Mouse (Mus musculus): ENCODE results near the gene Tenm4. TPM values are rescaled to one million over a fixed set of nuclear protein-coding genes. Genes with fewer than 3 reads are reported as not detected.
"Not testable (repeated sequence)": the region's sequence is repeated elsewhere in the genome, so short reads cannot be mapped to it uniquely, and the experiment has no call there.

Gene Tenm4
- polyA plus RNA-seq, 1 experiment from 2014 or later: 48.9 TPM

DNA sequence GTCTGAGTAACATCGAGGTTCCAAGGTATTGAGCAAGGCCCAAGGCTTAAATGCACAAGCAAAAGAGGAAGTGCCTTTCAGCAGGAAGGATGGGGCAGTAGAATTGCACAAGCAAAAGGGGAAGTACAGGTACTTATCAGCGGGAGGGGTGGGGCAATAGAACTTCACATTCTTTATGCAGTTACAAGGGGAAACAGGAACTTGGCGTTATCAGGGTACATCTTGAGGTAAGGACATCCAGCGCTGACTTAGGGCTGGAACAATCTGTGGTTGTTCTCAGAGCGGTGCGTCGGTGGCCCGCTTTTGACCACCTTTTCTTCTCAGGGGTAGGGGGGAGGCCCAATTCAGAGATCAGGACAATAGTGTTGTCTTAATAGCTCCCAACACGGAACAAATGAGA, 459.5 kb downstream of the Tenm4 start:
- H3K27ac ChIP-seq (ENCODE audit: low read depth, low read length); H3K4me2 ChIP-seq (ENCODE audit: low read length); H3K9me3 ChIP-seq (replicated peaks; ENCODE audit: control insufficient read depth, low read length); H3K36me3 ChIP-seq (ENCODE audit: control insufficient read depth, insufficient read depth, low read length); DNase-seq (ENCODE audit: low spot score); H3K27me3 ChIP-seq (replicated peaks; ENCODE audit: control insufficient read depth, insufficient read depth, low read length); H3K4me1 ChIP-seq (ENCODE audit: control insufficient read depth, insufficient read depth, low read length); H3K4me3 ChIP-seq (ENCODE audit: low read depth, low read length); ATAC-seq; H3K9ac ChIP-seq (ENCODE audit: low read length): not testable (repeated sequence)
- WGBS: 95% methylated on average over 9 of the region's 9 CpGs

DNA sequence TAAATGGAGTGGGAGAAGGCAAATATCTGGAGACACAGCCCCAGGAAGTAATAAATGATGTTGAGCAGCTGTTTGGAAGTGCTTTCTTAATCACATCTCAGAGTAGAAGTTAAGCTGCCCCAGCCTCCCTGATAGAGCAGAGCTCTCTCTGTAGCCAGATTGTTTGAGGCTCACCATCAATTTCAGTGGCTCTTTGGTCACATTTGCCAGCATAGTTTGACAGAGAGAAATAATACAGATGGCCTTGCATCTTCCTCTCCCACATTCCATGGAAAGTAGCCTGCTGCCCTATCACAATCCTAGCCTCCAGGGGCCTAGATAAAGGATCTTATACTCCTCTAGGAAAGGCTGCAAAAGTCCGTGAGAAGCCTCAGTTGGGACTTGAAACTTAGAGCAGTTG, 462.0 kb downstream of the Tenm4 start:
- H3K9me3 ChIP-seq (replicated peaks; ENCODE audit: control insufficient read depth, low read length): no peaks in the 10 kb centered on the region
- DNase-seq (ENCODE audit: low spot score) (no peak), ATAC-seq (no peak)
- H3K27ac ChIP-seq (ENCODE audit: low read depth, low read length): no peak overlapping the region
- 83% methylated on average over 1 of the region's 1 CpGs for WGBS
- no peaks in the 10 kb centered on the region for H3K36me3 ChIP-seq (ENCODE audit: control insufficient read depth, insufficient read depth, low read length)
- H3K4me3 ChIP-seq (ENCODE audit: low read depth, low read length): no peak overlapping the region
- H3K27me3 ChIP-seq (replicated peaks; ENCODE audit: control insufficient read depth, insufficient read depth, low read length): no peaks in the 10 kb centered on the region
- no peak overlapping the region for H3K4me2 ChIP-seq (ENCODE audit: low read length)
- no peak overlapping the region for H3K9ac ChIP-seq (ENCODE audit: low read length)
- 0 out of 2 replicates have a peak, but pooled peaks cover 1% of the 10 kb centered on the region for H3K4me1 ChIP-seq (ENCODE audit: control insufficient read depth, insufficient read depth, low read length)

DNA sequence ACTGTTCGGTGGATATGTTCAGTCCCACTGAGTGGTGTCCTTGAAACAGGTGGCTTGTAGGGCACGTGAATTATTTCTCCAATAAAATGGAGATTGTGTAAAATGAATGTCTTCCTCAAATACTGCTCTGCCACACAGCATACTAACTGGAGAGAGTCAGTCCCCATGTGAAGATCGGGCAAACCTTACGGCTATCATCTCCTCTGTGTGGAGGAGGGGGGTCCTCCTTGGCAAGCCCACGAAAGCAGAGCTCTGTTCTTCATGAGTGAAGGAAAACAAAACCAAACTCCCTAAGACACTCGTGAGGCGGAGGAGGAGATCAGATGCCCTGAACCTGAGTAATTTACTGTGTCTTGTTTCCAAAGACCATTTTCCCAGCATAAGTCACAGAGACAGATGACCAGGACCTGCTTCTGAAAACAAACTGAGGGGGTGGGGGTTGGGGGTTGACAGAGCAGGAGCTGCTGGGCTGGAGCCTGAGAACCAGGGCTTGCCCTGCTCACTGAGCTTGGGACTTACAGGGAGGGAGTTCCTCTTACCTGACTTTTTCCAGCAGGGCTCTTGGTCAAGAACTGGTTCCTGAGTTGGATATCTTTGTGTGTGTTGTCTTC, 464.9 kb downstream of the Tenm4 start:
- no peak overlapping the region for H3K27ac ChIP-seq (ENCODE audit: low read depth, low read length)
- DNase-seq (ENCODE audit: low spot score): no peak

DNA sequence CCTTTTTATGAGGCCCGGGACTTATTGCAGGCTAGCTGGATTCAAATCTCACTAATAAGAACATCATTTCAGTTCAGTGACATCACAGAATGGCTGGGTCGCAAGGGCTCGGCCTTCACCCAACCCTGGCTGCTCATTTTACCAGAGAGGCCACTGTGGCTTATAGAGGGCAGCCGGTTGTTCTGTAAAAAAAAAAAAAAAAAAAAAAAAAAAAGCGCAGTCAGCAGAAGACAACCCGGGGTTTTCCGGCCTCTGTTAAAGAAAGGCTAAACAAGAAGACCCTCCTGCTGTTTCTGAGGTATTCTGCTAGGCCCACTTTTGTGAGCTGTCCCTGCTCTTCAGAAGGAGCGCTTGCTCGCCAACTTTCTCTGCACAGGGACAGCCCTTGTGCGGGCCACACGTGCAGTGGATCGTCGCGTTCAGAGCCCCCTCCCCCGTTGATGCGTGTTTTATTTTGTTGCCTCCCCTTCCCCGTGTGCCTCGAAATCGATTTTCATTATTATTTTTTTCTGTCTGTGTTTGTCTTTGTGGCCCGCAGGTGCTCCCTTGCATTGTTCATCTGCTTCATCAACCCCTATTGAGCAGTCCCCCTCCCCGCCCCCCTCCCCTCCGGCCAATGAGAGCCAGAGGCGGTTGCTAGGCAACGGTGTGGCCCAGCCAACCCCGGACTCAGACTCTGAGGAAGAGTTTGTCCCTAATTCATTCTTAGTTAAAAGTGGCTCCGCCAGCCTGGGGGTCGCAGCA, 472.6 kb downstream of the Tenm4 start:
- H3K27me3 ChIP-seq (replicated peaks; ENCODE audit: control insufficient read depth, insufficient read depth, low read length): 0 out of 2 replicates have a peak, but pooled peaks cover 3% of the 10 kb centered on the region
- DNase-seq (ENCODE audit: low spot score): peak; percentile 92
- no peaks in the 10 kb centered on the region for H3K9me3 ChIP-seq (replicated peaks; ENCODE audit: control insufficient read depth, low read length)
- no peaks in the 10 kb centered on the region for H3K36me3 ChIP-seq (ENCODE audit: control insufficient read depth, insufficient read depth, low read length)
- no peak overlapping the region for H3K27ac ChIP-seq (ENCODE audit: low read depth, low read length)
- peaks cover 20% of the 10 kb centered on the region for H3K4me1 ChIP-seq (ENCODE audit: control insufficient read depth, insufficient read depth, low read length)
- peak overlapping the region; percentile 29; the same call in 1 of the 2 replicates for H3K9ac ChIP-seq (ENCODE audit: low read length)
- peak overlapping the region; percentile 59 for H3K4me2 ChIP-seq (ENCODE audit: low read length)
- peak; percentile 93 for ATAC-seq
- H3K4me3 ChIP-seq (ENCODE audit: low read depth, low read length): peak overlapping the region; percentile 30
- WGBS: under 1% methylated on average over 27 of the region's 27 CpGs

More for the DNA sequence above, 464.9 kb downstream of the Tenm4 start:
- no peak for ATAC-seq
- no peak overlapping the region for H3K4me2 ChIP-seq (ENCODE audit: low read length)
- no peak overlapping the region for H3K9ac ChIP-seq (ENCODE audit: low read length)
- H3K36me3 ChIP-seq (ENCODE audit: control insufficient read depth, insufficient read depth, low read length): no peaks in the 10 kb centered on the region
- no peak overlapping the region for H3K4me3 ChIP-seq (ENCODE audit: low read depth, low read length)
- H3K9me3 ChIP-seq (replicated peaks; ENCODE audit: control insufficient read depth, low read length): no peaks in the 10 kb centered on the region
- H3K4me1 ChIP-seq (ENCODE audit: control insufficient read depth, insufficient read depth, low read length): 0 out of 2 replicates have a peak, but pooled peaks cover 2% of the 10 kb centered on the region
- 61% methylated on average over 7 of the region's 7 CpGs for WGBS
- no peaks in the 10 kb centered on the region for H3K27me3 ChIP-seq (replicated peaks; ENCODE audit: control insufficient read depth, insufficient read depth, low read length)

DNA sequence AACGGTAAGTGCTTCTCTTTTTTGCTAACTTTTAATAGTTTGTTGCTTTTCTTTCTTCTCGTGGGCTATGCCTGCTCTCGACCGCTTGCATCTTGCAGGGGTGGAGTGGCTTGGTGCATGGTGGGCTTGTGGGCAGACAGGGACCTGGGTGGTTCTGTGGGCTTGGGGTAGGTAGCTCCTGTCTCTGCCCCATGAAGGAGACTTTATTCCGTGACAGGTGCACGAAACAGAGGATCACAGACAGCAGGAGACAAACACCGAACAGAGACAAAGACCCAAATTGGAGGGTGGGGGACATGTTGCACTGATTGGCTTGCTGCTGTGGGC, 473.1 kb downstream of the Tenm4 start:
- Histone ChIP-seq H3K9ac (ENCODE audit: low read length) (0 out of 2 replicates have a peak overlapping the region, but pooled peaks have one; percentile 3), H3K4me3 (ENCODE audit: low read depth, low read length) (peak overlapping the region; percentile 30), H3K4me1 (ENCODE audit: control insufficient read depth, insufficient read depth, low read length) (peaks cover 20% of the 10 kb centered on the region), H3K4me2 (ENCODE audit: low read length) (peak overlapping the region; percentile 59), H3K36me3 (ENCODE audit: control insufficient read depth, insufficient read depth, low read length) (no peaks in the 10 kb centered on the region), H3K9me3 (replicated peaks; ENCODE audit: control insufficient read depth, low read length) (no peaks in the 10 kb centered on the region), H3K27me3 (replicated peaks; ENCODE audit: control insufficient read depth, insufficient read depth, low read length) (0 out of 2 replicates have a peak, but pooled peaks cover 3% of the 10 kb centered on the region), H3K27ac (ENCODE audit: low read depth, low read length) (no peak overlapping the region)
- 0% methylated on average over 7 of the region's 7 CpGs for WGBS
- DNase-seq (ENCODE audit: low spot score) (no peak), ATAC-seq (peak; percentile 60)

DNA sequence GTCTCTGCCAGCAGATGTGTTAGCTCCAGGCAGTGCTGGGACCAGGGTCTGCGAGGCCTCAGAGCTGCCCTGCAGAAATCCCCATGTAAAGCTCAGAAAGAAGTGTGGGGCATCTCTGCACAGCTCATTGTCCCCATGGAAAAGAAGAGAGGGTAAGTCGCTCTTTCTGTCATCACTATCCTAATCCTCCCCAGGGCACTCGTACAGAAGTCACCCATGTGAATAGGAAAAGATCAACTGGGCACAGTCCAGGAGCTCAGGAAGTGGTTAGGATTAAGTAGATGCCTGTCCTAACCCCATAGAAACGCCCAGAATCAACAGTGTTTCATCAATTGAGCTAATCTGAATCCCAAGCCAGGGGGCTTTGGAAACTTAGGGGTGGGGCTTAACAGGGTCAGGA, 476.6 kb downstream of the Tenm4 start:
- WGBS: 18% methylated on average over 4 of the region's 4 CpGs
- Histone ChIP-seq H3K36me3 (ENCODE audit: control insufficient read depth, insufficient read depth, low read length) (no peaks in the 10 kb centered on the region), H3K9me3 (replicated peaks; ENCODE audit: control insufficient read depth, low read length) (no peaks in the 10 kb centered on the region), H3K4me1 (ENCODE audit: control insufficient read depth, insufficient read depth, low read length) (peaks cover 45% of the 10 kb centered on the region), H3K4me2 (ENCODE audit: low read length) (no peak overlapping the region), H3K27ac (ENCODE audit: low read depth, low read length) (no peak overlapping the region), H3K4me3 (ENCODE audit: low read depth, low read length) (no peak overlapping the region), H3K9ac (ENCODE audit: low read length) (peak overlapping the region; percentile 25; the same call in 1 of the 2 replicates), H3K27me3 (replicated peaks; ENCODE audit: control insufficient read depth, insufficient read depth, low read length) (0 out of 2 replicates have a peak, but pooled peaks cover 3% of the 10 kb centered on the region)
- ATAC-seq (no peak), DNase-seq (ENCODE audit: low spot score) (no peak)

DNA sequence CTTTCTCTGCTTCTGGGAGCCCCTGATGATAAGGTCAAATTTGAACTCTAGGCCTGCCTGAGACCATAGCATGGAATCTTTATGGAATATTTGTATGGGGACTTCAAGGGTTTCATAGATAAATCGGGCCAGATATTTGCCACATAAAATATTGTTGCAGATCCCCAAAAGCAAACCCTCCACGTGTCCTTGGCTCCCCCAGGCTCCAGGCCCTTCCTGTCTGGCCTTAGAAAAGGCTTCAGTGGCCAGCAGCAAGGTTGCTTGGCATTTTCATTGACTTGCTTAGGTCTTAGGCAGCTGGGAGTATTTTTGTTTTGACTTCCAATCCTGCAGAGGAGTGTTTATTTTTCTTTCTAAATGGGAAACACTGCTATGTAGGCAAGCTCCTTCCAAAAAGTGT, 477.6 kb downstream of the Tenm4 start:
- DNase-seq (ENCODE audit: low spot score) (no peak), ATAC-seq (no peak)
- H3K4me1 ChIP-seq (ENCODE audit: control insufficient read depth, insufficient read depth, low read length): peaks cover 39% of the 10 kb centered on the region
- no peak overlapping the region for H3K4me3 ChIP-seq (ENCODE audit: low read depth, low read length)
- no peaks in the 10 kb centered on the region for H3K9me3 ChIP-seq (replicated peaks; ENCODE audit: control insufficient read depth, low read length)
- no peaks in the 10 kb centered on the region for H3K36me3 ChIP-seq (ENCODE audit: control insufficient read depth, insufficient read depth, low read length)
- H3K27ac ChIP-seq (ENCODE audit: low read depth, low read length): no peak overlapping the region
- H3K4me2 ChIP-seq (ENCODE audit: low read length): no peak overlapping the region
- 0 out of 2 replicates have a peak, but pooled peaks cover 3% of the 10 kb centered on the region for H3K27me3 ChIP-seq (replicated peaks; ENCODE audit: control insufficient read depth, insufficient read depth, low read length)
- no peak overlapping the region for H3K9ac ChIP-seq (ENCODE audit: low read length)
- WGBS: 75% methylated on average over 2 of the region's 2 CpGs

DNA sequence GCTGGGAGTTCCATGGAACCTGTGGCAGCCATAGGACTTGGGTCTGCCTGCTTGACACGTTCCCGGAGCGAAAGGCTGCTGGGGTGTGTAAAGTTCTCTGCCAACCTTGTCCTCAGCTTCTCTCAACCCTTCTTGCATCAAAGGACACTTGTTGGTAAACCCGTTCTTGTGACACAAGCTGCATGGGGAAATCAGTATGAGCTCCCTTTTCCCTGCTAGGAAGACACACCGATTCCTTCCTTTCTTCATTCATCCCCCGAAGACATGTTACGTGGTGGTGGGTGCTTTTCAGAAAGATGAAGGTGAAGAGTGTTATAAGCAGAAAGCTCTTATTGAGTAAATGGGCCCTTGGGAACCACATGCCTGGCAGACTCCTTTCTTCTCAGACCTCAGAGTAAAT, 478.1 kb downstream of the Tenm4 start:
- no peak overlapping the region for H3K4me3 ChIP-seq (ENCODE audit: low read depth, low read length)
- H3K9me3 ChIP-seq (replicated peaks; ENCODE audit: control insufficient read depth, low read length): no peaks in the 10 kb centered on the region
- H3K36me3 ChIP-seq (ENCODE audit: control insufficient read depth, insufficient read depth, low read length): no peaks in the 10 kb centered on the region
- no peak overlapping the region for H3K9ac ChIP-seq (ENCODE audit: low read length)
- ATAC-seq: no peak
- H3K27ac ChIP-seq (ENCODE audit: low read depth, low read length): no peak overlapping the region
- peaks cover 37% of the 10 kb centered on the region for H3K4me1 ChIP-seq (ENCODE audit: control insufficient read depth, insufficient read depth, low read length)
- WGBS: 90% methylated on average over 7 of the region's 7 CpGs
- 0 out of 2 replicates have a peak, but pooled peaks cover 3% of the 10 kb centered on the region for H3K27me3 ChIP-seq (replicated peaks; ENCODE audit: control insufficient read depth, insufficient read depth, low read length)
- DNase-seq (ENCODE audit: low spot score): no peak
- no peak overlapping the region for H3K4me2 ChIP-seq (ENCODE audit: low read length)

DNA sequence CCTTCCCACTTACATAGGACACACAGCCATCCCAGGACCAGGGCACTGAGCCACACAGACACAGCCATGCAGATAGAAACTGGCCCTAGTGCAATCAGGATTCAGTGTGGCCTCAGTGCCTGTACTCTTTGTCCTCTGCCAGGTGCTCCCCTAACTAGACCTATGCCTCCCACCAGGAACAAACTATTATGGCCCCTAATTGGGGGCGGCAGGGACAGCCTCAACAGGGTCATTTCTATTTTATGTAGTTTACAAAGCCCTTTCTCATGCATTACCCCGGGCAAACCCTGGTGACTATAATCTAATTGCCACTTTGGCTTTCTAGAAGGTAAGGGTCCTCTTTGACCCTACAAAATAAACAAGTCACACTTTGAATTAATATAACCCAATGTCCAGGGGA, 479.4 kb downstream of the Tenm4 start:
- H3K4me3 ChIP-seq (ENCODE audit: low read depth, low read length): no peak overlapping the region
- WGBS: 4% methylated on average over 2 of the region's 2 CpGs
- H3K27ac ChIP-seq (ENCODE audit: low read depth, low read length): no peak overlapping the region
- H3K36me3 ChIP-seq (ENCODE audit: control insufficient read depth, insufficient read depth, low read length): no peaks in the 10 kb centered on the region
- H3K4me1 ChIP-seq (ENCODE audit: control insufficient read depth, insufficient read depth, low read length): peaks cover 32% of the 10 kb centered on the region
- no peak for ATAC-seq
- H3K9ac ChIP-seq (ENCODE audit: low read length): no peak overlapping the region
- no peak overlapping the region for H3K4me2 ChIP-seq (ENCODE audit: low read length)
- H3K9me3 ChIP-seq (replicated peaks; ENCODE audit: control insufficient read depth, low read length): no peaks in the 10 kb centered on the region
- H3K27me3 ChIP-seq (replicated peaks; ENCODE audit: control insufficient read depth, insufficient read depth, low read length): 0 out of 2 replicates have a peak, but pooled peaks cover 3% of the 10 kb centered on the region
- DNase-seq (ENCODE audit: low spot score): no peak
